Mouse (Mus musculus) heart, embryonic 13.5 days (tissue): ENCODE measurements around the gene Gm20547. TPM values are rescaled to one million over a fixed set of nuclear protein-coding genes. Genes with fewer than 3 reads are reported as not detected.

ENCODE experiments used
- ATAC-seq: fragments of 200-750 bp; cut with Nextera tagmentation; 2 replicates; pipeline ENCODE4 v1.8.0; 2017; ENCODE audit warnings: moderate TSS enrichment; ENCODE audit not compliant: insufficient number of reproducible peaks, low FRiP score, low TSS enrichment; ENCODE audit errors: extremely low read depth
- H3K27ac ChIP-seq: fragments of 300-500 bp; sonication (generic); replicated peaks from 2 replicates; pipeline ENCODE4 v1.5.1; 2015; ENCODE audit warnings: moderate library complexity, mild to moderate bottlenecking, inconsistent platforms
- H3K27me3 ChIP-seq: fragments of 300-500 bp; sonication (generic); replicated peaks from 2 replicates; pipeline ENCODE4 v1.6.1; 2015; ENCODE audit warnings: mild to moderate bottlenecking, inconsistent platforms
- H3K36me3 ChIP-seq: fragments of 300-500 bp; sonication (generic); 2 replicates; pipeline ENCODE4 v1.6.1; 2015; ENCODE audit warnings: mild to moderate bottlenecking, inconsistent platforms
- H3K4me1 ChIP-seq: fragments of 300-500 bp; sonication (generic); 2 replicates; pipeline ENCODE4 v1.6.1; 2015; ENCODE audit warnings: inconsistent platforms
- H3K4me2 ChIP-seq: fragments of 300-500 bp; sonication (generic); 2 replicates; pipeline ENCODE4 v1.6.1; 2015; ENCODE audit warnings: inconsistent platforms, mild to moderate bottlenecking, moderate library complexity
- H3K4me3 ChIP-seq: fragments of 300-500 bp; sonication (generic); 2 replicates; pipeline ENCODE4 v1.5.1; 2015; ENCODE audit warnings: moderate library complexity, mild to moderate bottlenecking, inconsistent platforms
- H3K9ac ChIP-seq: fragments of 300-500 bp; sonication (generic); 2 replicates; pipeline ENCODE4 v1.6.1; 2015; ENCODE audit warnings: inconsistent platforms, mild to moderate bottlenecking, moderate library complexity
- H3K9me3 ChIP-seq: fragments of 300-500 bp; sonication (generic); 2 replicates; pipeline ENCODE4 v1.6.1; 2016; ENCODE audit warnings: inconsistent platforms
- WGBS: fragments of 180-500 bp; shearing (Covaris S2); methylation state at CpG from one replicate; pipeline ENCODE4 v1.1.7; 2015; ENCODE audit warnings: mixed read lengths; 5-methylcytosine and 5-hydroxymethylcytosine counted together
- polyA plus RNA-seq: library from polyadenylated mRNA; unstranded; fragments of >200 nt; fragmentation: Nextera tagmentation; extraction: Ambion mirVana; gene quantifications from 2 replicates; pipeline ENCODE4 v1.2.1, GENCODE M21; 2015

The Gm20547 gene
- polyA plus RNA-seq, 1 experiment from 2014 or later = not detected

- WGBS = 58% methylated on average over 11 of the region's 11 CpGs
- Histone ChIP-seq H3K9me3 (no peaks in the 10 kb centered on the region), H3K4me2 (no peak within 1 kb of the TSS), H3K27me3 (peaks cover 6% of the 10 kb centered on the region), H3K4me1 (peaks cover 11% of the 10 kb centered on the region; the same call in 1 of the 2 replicates), H3K27ac (no peak within 1 kb of the TSS), H3K4me3 (no peak within 1 kb of the TSS), H3K9ac (peak within 1 kb of the TSS; percentile 33; the same call in 1 of the 2 replicates), H3K36me3 (no peaks in the 10 kb centered on the region)
- ATAC-seq = no peak
Observed at GRCm38 (mm10) chr17:34879336-34879879, 2.4 kb downstream of the Gm20547 start, which contains the start of gene Zbtb12. Gene Zbtb12 (plus strand): TSS chr17:34879483.

DNA sequence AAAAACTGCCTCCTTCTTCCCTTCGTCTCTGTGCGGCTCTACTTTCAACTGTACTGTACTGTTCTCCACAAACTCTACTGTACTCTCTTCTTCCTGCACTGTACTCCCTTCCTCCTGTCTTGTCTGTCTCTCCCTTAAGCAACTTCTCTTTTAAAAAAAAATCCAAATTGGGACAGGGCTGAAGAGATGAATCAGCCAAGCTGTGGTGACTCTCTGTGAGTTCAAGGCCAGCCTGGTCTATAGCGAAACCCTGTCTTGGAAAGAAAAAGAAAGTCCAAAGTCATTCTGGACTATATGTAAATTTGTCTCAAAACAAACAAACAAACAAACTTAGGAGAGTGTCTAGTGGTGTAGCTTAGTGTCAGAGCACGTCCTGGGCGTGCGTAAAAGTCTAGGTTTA, 7.5 kb downstream of the Gm20547 start:
- H3K27ac ChIP-seq = no peak overlapping the region
- no peak overlapping the region for H3K9ac ChIP-seq
- H3K27me3 ChIP-seq = peaks cover 10% of the 10 kb centered on the region
- no peak for ATAC-seq
- peaks cover 2% of the 10 kb centered on the region; the same call in 1 of the 2 replicates for H3K4me1 ChIP-seq
- no peaks in the 10 kb centered on the region for H3K36me3 ChIP-seq
- H3K9me3 ChIP-seq = no peaks in the 10 kb centered on the region
- H3K4me3 ChIP-seq = no peak overlapping the region
- 85% methylated on average over 6 of the region's 6 CpGs for WGBS
- H3K4me2 ChIP-seq = no peak overlapping the region

DNA sequence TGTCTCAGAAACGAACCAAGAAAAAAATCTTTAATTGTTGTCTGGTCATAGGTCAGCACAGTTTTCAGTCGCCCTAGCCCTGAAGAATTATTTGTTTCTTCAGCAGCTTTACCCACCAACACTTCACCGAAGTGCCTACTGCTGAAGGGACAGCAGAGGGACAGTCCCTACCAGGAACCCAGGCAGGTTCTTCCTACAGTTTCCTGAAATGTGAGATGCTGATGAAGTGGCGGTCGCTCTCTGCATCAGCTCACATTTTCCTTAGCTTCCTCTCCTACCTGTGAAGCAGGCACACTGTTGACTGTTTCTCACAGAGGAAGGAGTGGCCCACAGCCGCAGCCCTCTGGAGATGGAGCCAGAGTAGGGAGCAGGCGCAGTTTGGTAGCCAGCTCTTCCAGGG, 15.9 kb downstream of the Gm20547 start:
- no peak overlapping the region for H3K4me3 ChIP-seq
- H3K9me3 ChIP-seq = no peaks in the 10 kb centered on the region
- peaks cover 36% of the 10 kb centered on the region for H3K27me3 ChIP-seq
- H3K4me2 ChIP-seq = no peak overlapping the region
- no peak overlapping the region for H3K9ac ChIP-seq
- no peak overlapping the region for H3K27ac ChIP-seq
- no peaks in the 10 kb centered on the region for H3K36me3 ChIP-seq
- no peaks in the 10 kb centered on the region for H3K4me1 ChIP-seq
- no peak for ATAC-seq
- 49% methylated on average over 7 of the region's 7 CpGs for WGBS

GRCm38 (mm10) chr17:34862416-34863081, 19.3 kb downstream of the Gm20547 start, which contains the start of gene Cfb:
Gene Cfb (minus strand): TSS chr17:34862518.
- no peak for ATAC-seq
- Histone ChIP-seq H3K27ac (no peak within 1 kb of the TSS), H3K27me3 (peaks cover 43% of the 10 kb centered on the region), H3K4me2 (no peak within 1 kb of the TSS), H3K9ac (no peak within 1 kb of the TSS), H3K9me3 (no peaks in the 10 kb centered on the region), H3K4me3 (no peak within 1 kb of the TSS), H3K4me1 (no peaks in the 10 kb centered on the region), H3K36me3 (peaks cover 7% of the 10 kb centered on the region; the same call in 1 of the 2 replicates)
- 64% methylated on average over 8 of the region's 8 CpGs for WGBS

DNA sequence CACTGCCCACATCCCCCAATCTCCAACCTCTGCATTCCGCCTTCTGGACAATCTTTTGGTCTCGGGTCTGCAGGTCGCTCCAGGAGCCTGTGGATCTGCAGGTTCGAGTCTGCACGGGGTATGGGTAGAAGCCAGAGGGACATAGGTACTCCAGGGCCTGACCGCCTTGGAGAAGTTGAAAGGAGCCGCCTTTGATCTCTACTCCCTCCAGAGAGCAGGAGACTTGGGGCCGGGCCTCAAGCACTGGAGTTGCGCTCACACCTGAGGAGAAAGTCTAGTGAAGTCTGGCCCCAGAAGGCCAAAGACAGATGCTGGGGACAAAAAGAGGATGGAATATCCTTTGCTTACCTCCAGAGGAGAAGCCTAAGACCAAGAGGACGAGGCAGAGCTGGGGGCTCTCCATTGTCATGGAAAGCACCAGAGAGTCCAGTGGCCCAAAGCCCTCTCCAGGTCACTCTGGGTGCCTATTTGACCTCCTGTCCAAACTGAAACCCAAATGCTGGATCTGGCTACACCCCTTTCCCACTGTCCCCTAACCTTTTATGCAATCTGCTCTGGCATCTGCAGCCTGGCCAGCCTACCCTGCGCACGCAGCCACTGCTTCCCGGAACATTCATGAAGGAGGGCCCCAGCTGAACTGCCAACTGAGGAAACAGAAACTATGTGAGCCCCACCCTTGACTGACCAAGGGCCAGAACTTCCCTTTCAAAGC, 20.0 kb downstream of the Gm20547 start:
- H3K9me3 ChIP-seq = no peaks in the 10 kb centered on the region
- no peaks in the 10 kb centered on the region for H3K4me1 ChIP-seq
- H3K27me3 ChIP-seq = peaks cover 43% of the 10 kb centered on the region
- H3K4me2 ChIP-seq = no peak overlapping the region
- H3K27ac ChIP-seq = no peak overlapping the region
- ATAC-seq = no peak
- H3K36me3 ChIP-seq = peaks cover 13% of the 10 kb centered on the region
- no peak overlapping the region for H3K4me3 ChIP-seq
- 58% methylated on average over 13 of the region's 13 CpGs for WGBS
- H3K9ac ChIP-seq = no peak overlapping the region

DNA sequence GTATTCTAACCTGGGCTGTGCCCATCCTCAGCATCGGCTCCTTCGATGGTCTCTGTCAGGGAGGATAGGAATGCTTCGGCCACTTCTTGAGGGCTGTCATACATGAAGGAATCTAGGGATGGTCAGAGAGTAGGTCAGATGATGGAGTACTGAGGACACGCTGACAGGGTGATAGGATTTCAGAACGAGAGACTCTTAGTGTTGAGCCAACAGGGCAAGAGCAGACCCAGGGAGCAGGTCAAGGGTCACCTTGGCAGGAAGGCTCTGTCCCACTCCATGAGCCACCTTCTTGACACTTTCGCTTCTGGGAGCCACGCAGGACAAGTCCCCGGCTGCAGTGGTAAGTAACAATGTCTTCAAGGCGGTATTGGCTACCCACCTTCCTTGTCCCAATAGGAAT, 21.3 kb downstream of the Gm20547 start:
- WGBS = 78% methylated on average over 9 of the region's 9 CpGs
- H3K27me3 ChIP-seq = peaks cover 43% of the 10 kb centered on the region
- no peak for ATAC-seq

DNA sequence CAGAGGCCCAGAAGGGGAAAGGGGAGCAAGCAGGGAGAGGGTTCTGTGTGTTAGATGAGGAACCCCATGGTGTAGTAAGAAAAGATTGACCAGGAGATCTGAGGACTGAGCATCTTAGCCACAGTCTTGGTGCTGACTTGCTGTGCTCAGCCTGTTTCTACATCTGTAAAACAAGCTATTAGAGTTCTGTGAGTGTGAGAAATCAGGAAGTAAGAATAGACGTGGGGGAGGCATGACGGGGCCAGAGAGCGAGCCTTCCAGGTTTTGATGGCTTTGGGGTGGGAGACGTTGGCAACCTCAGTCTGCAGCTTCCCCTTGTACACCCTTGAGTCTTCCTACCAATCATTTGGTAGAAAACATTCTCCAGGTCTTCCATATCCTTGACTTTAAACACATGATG, 23.2 kb downstream of the Gm20547 start:
- Histone ChIP-seq H3K27me3 (peaks cover 30% of the 10 kb centered on the region), H3K36me3 (peaks cover 41% of the 10 kb centered on the region), H3K9ac (no peak overlapping the region), H3K4me3 (no peak overlapping the region), H3K9me3 (no peaks in the 10 kb centered on the region), H3K27ac (no peak overlapping the region), H3K4me1 (no peaks in the 10 kb centered on the region; the same call in 1 of the 2 replicates), H3K4me2 (no peak overlapping the region)
- 69% methylated on average over 4 of the region's 4 CpGs for WGBS
- ATAC-seq = no peak

More for the DNA sequence above, 21.3 kb downstream of the Gm20547 start:
- no peaks in the 10 kb centered on the region; the same call in 1 of the 2 replicates for H3K4me1 ChIP-seq
- no peak overlapping the region for H3K4me3 ChIP-seq
- no peaks in the 10 kb centered on the region for H3K9me3 ChIP-seq
- H3K27ac ChIP-seq = no peak overlapping the region
- peaks cover 24% of the 10 kb centered on the region for H3K36me3 ChIP-seq
- no peak overlapping the region for H3K4me2 ChIP-seq
- no peak overlapping the region for H3K9ac ChIP-seq

DNA sequence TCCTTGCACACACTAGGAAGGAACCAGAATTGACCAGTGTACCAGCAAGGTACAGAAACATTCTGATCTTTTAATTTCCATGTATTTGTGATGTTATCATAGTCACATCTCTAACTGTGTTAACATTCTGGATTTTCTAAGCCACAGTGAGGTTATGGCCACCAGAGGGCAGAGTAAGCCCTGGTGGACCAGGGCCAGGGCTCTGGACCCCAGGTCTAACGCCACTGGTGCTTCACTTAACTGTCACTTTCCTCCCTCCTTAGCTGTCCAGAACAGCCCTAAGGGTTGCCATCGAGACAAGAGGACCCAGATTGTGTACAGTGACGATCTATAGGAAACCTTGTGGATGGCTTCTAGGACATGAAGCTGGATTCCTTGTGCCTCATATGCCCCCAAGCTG, 26.0 kb downstream of the Gm20547 start:
- Histone ChIP-seq H3K9ac (peak overlapping the region; percentile 60; the same call in 1 of the 2 replicates), H3K4me2 (no peak overlapping the region), H3K9me3 (no peaks in the 10 kb centered on the region), H3K4me1 (peaks cover 7% of the 10 kb centered on the region), H3K27me3 (peaks cover 6% of the 10 kb centered on the region), H3K27ac (no peak overlapping the region), H3K36me3 (peaks cover 58% of the 10 kb centered on the region), H3K4me3 (no peak overlapping the region)
- no peak for ATAC-seq
- WGBS = 31% methylated on average over 3 of the region's 3 CpGs

DNA sequence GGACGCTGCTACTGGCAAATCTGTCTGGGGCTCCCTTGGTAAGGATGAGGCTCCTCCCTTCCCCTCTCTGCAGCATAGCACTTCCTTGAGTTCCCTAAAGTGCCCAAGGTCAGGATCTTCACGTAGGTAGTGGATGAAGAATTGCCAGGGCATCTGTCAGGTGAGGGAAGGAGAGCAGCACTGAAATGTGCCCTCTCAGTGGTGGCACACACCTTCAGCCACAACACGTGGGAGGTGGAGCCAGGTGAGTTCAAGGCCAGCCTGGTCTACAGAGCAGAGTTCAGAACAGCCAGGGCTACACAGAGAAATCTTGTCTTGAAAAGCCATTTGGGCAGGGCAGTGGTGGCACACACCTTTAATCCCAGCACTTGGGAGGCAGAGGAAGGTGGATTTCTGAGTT, 27.1 kb downstream of the Gm20547 start:
- Histone ChIP-seq H3K27me3 (no peaks in the 10 kb centered on the region), H3K27ac (no peak overlapping the region), H3K36me3 (peaks cover 58% of the 10 kb centered on the region), H3K4me2 (no peak overlapping the region), H3K4me1 (peaks cover 11% of the 10 kb centered on the region), H3K4me3 (no peak overlapping the region), H3K9me3 (no peaks in the 10 kb centered on the region), H3K9ac (no peak overlapping the region)
- ATAC-seq = no peak
- 77% methylated on average over 3 of the region's 3 CpGs for WGBS

GRCm38 (mm10) chr17:34853511-34853910, 28.3 kb downstream of the Gm20547 start:
- Histone ChIP-seq H3K4me2 (no peak overlapping the region), H3K9me3 (no peaks in the 10 kb centered on the region), H3K9ac (no peak overlapping the region), H3K4me3 (no peak overlapping the region), H3K36me3 (peaks cover 58% of the 10 kb centered on the region), H3K27me3 (no peaks in the 10 kb centered on the region), H3K27ac (no peak overlapping the region), H3K4me1 (peaks cover 18% of the 10 kb centered on the region)
- no peak for ATAC-seq
- WGBS = 71% methylated on average over 8 of the region's 8 CpGs

DNA sequence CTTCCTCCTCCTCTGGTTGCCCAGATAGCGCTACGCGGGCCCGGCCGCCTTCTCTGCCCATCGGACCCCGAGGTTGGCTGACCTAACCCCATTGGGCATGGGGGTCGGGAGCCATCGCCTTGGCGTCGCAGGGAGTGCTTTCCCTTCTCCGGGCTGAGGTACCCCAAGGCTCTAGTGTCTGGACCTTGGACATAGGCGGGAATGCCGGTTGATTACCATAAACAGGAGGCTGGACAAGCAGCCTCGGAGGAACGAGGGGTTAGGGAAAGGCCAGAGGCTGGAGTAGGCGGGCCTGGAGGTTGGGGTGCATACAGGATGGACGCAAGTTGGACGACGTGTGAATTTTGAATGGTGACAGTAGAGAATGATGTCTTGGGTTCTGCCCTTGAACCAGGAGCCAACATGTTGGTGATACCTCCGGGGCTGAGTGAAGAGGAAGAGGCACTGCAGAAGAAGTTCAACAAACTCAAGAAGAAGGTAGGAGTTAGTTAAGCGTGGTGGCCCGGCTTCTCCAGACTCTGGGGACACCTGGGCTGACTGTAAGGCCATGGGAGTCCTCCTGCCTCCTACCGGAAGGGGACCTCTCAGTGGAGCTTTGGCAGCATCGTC, 31.2 kb downstream of the Gm20547 start:
- 2% methylated on average over 25 of the region's 25 CpGs for WGBS
- Histone ChIP-seq H3K27me3 (no peaks in the 10 kb centered on the region), H3K4me1 (peaks cover 18% of the 10 kb centered on the region), H3K4me2 (peak overlapping the region; percentile 98), H3K9ac (peak overlapping the region; percentile 94), H3K4me3 (peak overlapping the region; percentile 97), H3K36me3 (peaks cover 62% of the 10 kb centered on the region), H3K9me3 (no peaks in the 10 kb centered on the region), H3K27ac (peak overlapping the region; percentile 25; the same call in 1 of the 2 replicates)
- ATAC-seq = no peak
